Mouse (Mus musculus): ENCODE data around the gene 1700016H13Rik.

The 1700016H13Rik gene

GRCm38 (mm10) chr5:103673611-103674010 is 17.8 kb upstream of the 1700016H13Rik start:
- DNase-seq (ENCODE audit: low read depth, low spot score): no peak

- no peak for DNase-seq (ENCODE audit: low read depth, low spot score)
These were observed 16.0 kb upstream of the 1700016H13Rik start for GRCm38 (mm10) chr5:103671858-103672257.

- no peak for DNase-seq (ENCODE audit: low read depth, low spot score)
These were observed 10.1 kb upstream of the 1700016H13Rik start for GRCm38 (mm10) chr5:103665876-103666275.

GRCm38 (mm10) chr5:103664932-103665331 is 9.1 kb upstream of the 1700016H13Rik start:
- DNase-seq (ENCODE audit: low read depth, low spot score): no peak

- DNase-seq (ENCODE audit: low read depth, low spot score): peak; percentile 33
These were observed 3.8 kb upstream of the 1700016H13Rik start for GRCm38 (mm10) chr5:103659571-103659970.

- DNase-seq (ENCODE audit: low read depth, low spot score): no peak
These were observed 3.1 kb upstream of the 1700016H13Rik start for GRCm38 (mm10) chr5:103658921-103659320.

GRCm38 (mm10) chr5:103654780-103655179 is 1.0 kb downstream of the 1700016H13Rik start:
- no peak for DNase-seq (ENCODE audit: low read depth, low spot score)

- DNase-seq (ENCODE audit: low read depth, low spot score): no peak
These were observed 1.6 kb downstream of the 1700016H13Rik start for GRCm38 (mm10) chr5:103654225-103654624.

GRCm38 (mm10) chr5:103647320-103647719 is 8.5 kb downstream of the 1700016H13Rik start:
- no peak for DNase-seq (ENCODE audit: low read depth, low spot score)

GRCm38 (mm10) chr5:103644167-103644566 is 11.6 kb downstream of the 1700016H13Rik start:
- DNase-seq (ENCODE audit: low read depth, low spot score): no peak

GRCm38 (mm10) chr5:103637162-103637561 is 18.6 kb downstream of the 1700016H13Rik start:
- no peak for DNase-seq (ENCODE audit: low read depth, low spot score)

- no peak for DNase-seq (ENCODE audit: low read depth, low spot score)
These were observed 25.8 kb downstream of the 1700016H13Rik start for GRCm38 (mm10) chr5:103629854-103630580.

- peak; percentile 65 for DNase-seq (ENCODE audit: low read depth, low spot score)
These were observed 26.6 kb downstream of the 1700016H13Rik start, which contains the start of gene Slc10a6 for GRCm38 (mm10) chr5:103629111-103629764. Gene Slc10a6, minus strand, starts transcription at chr5:103629403.

- no peak for DNase-seq (ENCODE audit: low read depth, low spot score)
These were observed 27.3 kb downstream of the 1700016H13Rik start for GRCm38 (mm10) chr5:103628499-103628898.

GRCm38 (mm10) chr5:103624831-103625230 is 31.0 kb downstream of the 1700016H13Rik start:
- no peak for DNase-seq (ENCODE audit: low read depth, low spot score)

GRCm38 (mm10) chr5:103622321-103622720 is 33.5 kb downstream of the 1700016H13Rik start:
- DNase-seq (ENCODE audit: low read depth, low spot score): no peak

GRCm38 (mm10) chr5:103620301-103620973 is 35.4 kb downstream of the 1700016H13Rik start:
- no peak for DNase-seq (ENCODE audit: low read depth, low spot score)

GRCm38 (mm10) chr5:103617191-103617590 is 38.6 kb downstream of the 1700016H13Rik start:
- DNase-seq (ENCODE audit: low read depth, low spot score): no peak

- no peak for DNase-seq (ENCODE audit: low read depth, low spot score)
These were observed 41.5 kb downstream of the 1700016H13Rik start for GRCm38 (mm10) chr5:103614356-103614755.

- no peak for DNase-seq (ENCODE audit: low read depth, low spot score)
These were observed 43.5 kb downstream of the 1700016H13Rik start for GRCm38 (mm10) chr5:103612316-103612715.

GRCm38 (mm10) chr5:103610856-103611472 is 44.8 kb downstream of the 1700016H13Rik start:
- no peak for DNase-seq (ENCODE audit: low read depth, low spot score)

- no peak for DNase-seq (ENCODE audit: low read depth, low spot score)
These were observed 45.7 kb downstream of the 1700016H13Rik start for GRCm38 (mm10) chr5:103610148-103610547.

All from telencephalon, adult 2 months (tissue).